Mouse (Mus musculus): Measurements from ENCODE around the gene Ppil3.

The Ppil3 gene

GRCm38 (mm10) chr1:58445143-58445722, at the start of gene Ppil3, which contains the start of gene Nif3l1:
Gene Ppil3 (minus strand): TSS chr1:58445486.
Gene Nif3l1 (plus strand): TSS chr1:58445151.
- ATAC-seq (ENCODE audit: insufficient number of reproducible peaks, low FRiP score, low TSS enrichment) = peak; percentile 95

- no peak for ATAC-seq (ENCODE audit: insufficient number of reproducible peaks, low FRiP score, low TSS enrichment)
Measured at GRCm38 (mm10) chr1:58482647-58483046, 37.4 kb upstream of the Ppil3 start.

- ATAC-seq (ENCODE audit: insufficient number of reproducible peaks, low FRiP score, low TSS enrichment) = no peak
Measured at GRCm38 (mm10) chr1:58475662-58476061, 30.4 kb upstream of the Ppil3 start.

GRCm38 (mm10) chr1:58465561-58465960, 20.3 kb upstream of the Ppil3 start:
- peak; percentile 53; the same call in 1 of the 2 replicates for ATAC-seq (ENCODE audit: insufficient number of reproducible peaks, low FRiP score, low TSS enrichment)

- ATAC-seq (ENCODE audit: insufficient number of reproducible peaks, low FRiP score, low TSS enrichment) = peak; percentile 83
Measured at GRCm38 (mm10) chr1:58465042-58465441, 19.8 kb upstream of the Ppil3 start.

- no peak for ATAC-seq (ENCODE audit: insufficient number of reproducible peaks, low FRiP score, low TSS enrichment)
Measured at GRCm38 (mm10) chr1:58463935-58464334, 18.6 kb upstream of the Ppil3 start.

- ATAC-seq (ENCODE audit: insufficient number of reproducible peaks, low FRiP score, low TSS enrichment) = no peak
Measured at GRCm38 (mm10) chr1:58460566-58460965, 15.3 kb upstream of the Ppil3 start.

GRCm38 (mm10) chr1:58458867-58459266, 13.6 kb upstream of the Ppil3 start:
- ATAC-seq (ENCODE audit: insufficient number of reproducible peaks, low FRiP score, low TSS enrichment) = no peak

- ATAC-seq (ENCODE audit: insufficient number of reproducible peaks, low FRiP score, low TSS enrichment) = no peak
Measured at GRCm38 (mm10) chr1:58458175-58458574, 12.9 kb upstream of the Ppil3 start.

GRCm38 (mm10) chr1:58454316-58454715, 9.0 kb upstream of the Ppil3 start:
- no peak for ATAC-seq (ENCODE audit: insufficient number of reproducible peaks, low FRiP score, low TSS enrichment)

- ATAC-seq (ENCODE audit: insufficient number of reproducible peaks, low FRiP score, low TSS enrichment) = no peak
Measured at GRCm38 (mm10) chr1:58448396-58448795, 3.1 kb upstream of the Ppil3 start.

- no peak for ATAC-seq (ENCODE audit: insufficient number of reproducible peaks, low FRiP score, low TSS enrichment)
Measured at GRCm38 (mm10) chr1:58447766-58448165, 2.5 kb upstream of the Ppil3 start.

- ATAC-seq (ENCODE audit: insufficient number of reproducible peaks, low FRiP score, low TSS enrichment) = no peak
Measured at GRCm38 (mm10) chr1:58445861-58446260, 575 bp upstream of the Ppil3 start.

- no peak for ATAC-seq (ENCODE audit: insufficient number of reproducible peaks, low FRiP score, low TSS enrichment)
Measured at GRCm38 (mm10) chr1:58444691-58445090, 595 bp downstream of the Ppil3 start.

- ATAC-seq (ENCODE audit: insufficient number of reproducible peaks, low FRiP score, low TSS enrichment) = no peak
Measured at GRCm38 (mm10) chr1:58424551-58424950, 20.7 kb downstream of the Ppil3 start.

GRCm38 (mm10) chr1:58423371-58424248, 21.7 kb downstream of the Ppil3 start, which contains the start of gene Clk1:
Gene Clk1 (minus strand): TSS chr1:58424066.
- peak; percentile 90 for ATAC-seq (ENCODE audit: insufficient number of reproducible peaks, low FRiP score, low TSS enrichment)

- ATAC-seq (ENCODE audit: insufficient number of reproducible peaks, low FRiP score, low TSS enrichment) = 0 out of 2 replicates have a peak, but pooled peaks have one; percentile 13
Measured at GRCm38 (mm10) chr1:58422879-58423278, 22.4 kb downstream of the Ppil3 start.

GRCm38 (mm10) chr1:58420961-58421360, 24.3 kb downstream of the Ppil3 start:
- no peak for ATAC-seq (ENCODE audit: insufficient number of reproducible peaks, low FRiP score, low TSS enrichment)

- no peak for ATAC-seq (ENCODE audit: insufficient number of reproducible peaks, low FRiP score, low TSS enrichment)
Measured at GRCm38 (mm10) chr1:58420032-58420431, 25.3 kb downstream of the Ppil3 start.

- no peak for ATAC-seq (ENCODE audit: insufficient number of reproducible peaks, low FRiP score, low TSS enrichment)
Measured at GRCm38 (mm10) chr1:58416048-58416447, 29.2 kb downstream of the Ppil3 start.

- ATAC-seq (ENCODE audit: insufficient number of reproducible peaks, low FRiP score, low TSS enrichment) = no peak
Measured at GRCm38 (mm10) chr1:58415442-58415841, 29.8 kb downstream of the Ppil3 start.
